Mouse (Mus musculus) MEL (cell line): ENCODE measurements around the gene Nudt21.
A peak's percentile ranks its signal among the peaks of the same experiment; 100 is the strongest.

ENCODE experiments used
- CHD1 ChIP-seq: IDR thresholded peaks from 2 replicates; pipeline ENCODE4 v1.6.1; 2012; ENCODE audit warnings: low read depth, mild to moderate bottlenecking, inconsistent platforms, low read length, improper control_type of control experiment
- CHD2 ChIP-seq: IDR thresholded peaks from 2 replicates; pipeline ENCODE4 v1.6.1; 2011; ENCODE audit warnings: low read length, improper control_type of control experiment
- CTCF ChIP-seq, 3 experiments: IDR thresholded peaks in 2 of 3; conservative IDR thresholded peaks in 1 of 3; 2 replicates each; pipeline ENCODE4 v1.5.1; 2011 to 2012; ENCODE audit warnings: low read length in 3 of 3, low read depth in 2 of 3, mild to moderate bottlenecking in 2 of 3, improper control_type of control experiment in 1 of 3, inconsistent platforms in 1 of 3, mixed read lengths in 1 of 3, moderate library complexity in 1 of 3; ENCODE audit not compliant: control insufficient read depth in 1 of 3, insufficient read depth in 1 of 3, poor library complexity in 1 of 3, severe bottlenecking in 1 of 3
- E2F4 ChIP-seq: IDR thresholded peaks from 2 replicates; pipeline ENCODE4 v1.6.1; 2011; ENCODE audit warnings: low read depth, low read length, improper control_type of control experiment, borderline replicate concordance
- EP300 ChIP-seq, 2 experiments: IDR thresholded peaks; 2 replicates each; pipeline ENCODE4 v1.6.1; 2011; ENCODE audit warnings: improper control_type of control experiment in 2 of 2, low read length in 2 of 2, low read depth in 1 of 2, mild to moderate bottlenecking in 1 of 2
- GATA1 ChIP-seq: IDR thresholded peaks from 2 replicates; pipeline ENCODE4 v1.6.1; 2011; ENCODE audit warnings: low read depth, low read length, improper control_type of control experiment
- MAFK ChIP-seq: IDR thresholded peaks from 2 replicates; pipeline ENCODE4 v1.6.1; 2011; ENCODE audit warnings: low read depth, mild to moderate bottlenecking, low read length, improper control_type of control experiment, borderline replicate concordance
- MAX ChIP-seq: IDR thresholded peaks from 2 replicates; pipeline ENCODE4 v1.6.1; 2011; ENCODE audit warnings: low read length, improper control_type of control experiment
- MXI1 ChIP-seq: IDR thresholded peaks from 2 replicates; pipeline ENCODE4 v1.6.1; 2011; ENCODE audit warnings: mild to moderate bottlenecking, low read depth, low read length, improper control_type of control experiment
- POLR2A ChIP-seq, 2 experiments: IDR thresholded peaks; 2 replicates each; pipeline ENCODE4 v1.6.1; 2011 to 2012; ENCODE audit warnings: low read length in 2 of 2, mild to moderate bottlenecking in 2 of 2, control low read depth in 1 of 2, improper control_type of control experiment in 1 of 2, low read depth in 1 of 2, moderate library complexity in 1 of 2; ENCODE audit not compliant: control insufficient read depth in 1 of 2, insufficient read depth in 1 of 2, poor library complexity in 1 of 2
- RCOR1 ChIP-seq: IDR thresholded peaks from 2 replicates; pipeline ENCODE4 v1.6.1; 2012; ENCODE audit warnings: low read depth, mild to moderate bottlenecking, inconsistent platforms, low read length, improper control_type of control experiment
- UBTF ChIP-seq: IDR thresholded peaks from 2 replicates; pipeline ENCODE4 v1.6.1; 2012; ENCODE audit warnings: low read depth, mild to moderate bottlenecking, inconsistent platforms, low read length, improper control_type of control experiment, moderate library complexity, borderline replicate concordance; ENCODE audit not compliant: insufficient read depth
- USF2 ChIP-seq, 2 experiments: IDR thresholded peaks; 2 replicates each; pipeline ENCODE4 v1.6.1; 2011 to 2012; ENCODE audit warnings: improper control_type of control experiment in 2 of 2, low read length in 2 of 2, borderline replicate concordance in 1 of 2, inconsistent platforms in 1 of 2, low read depth in 1 of 2, mild to moderate bottlenecking in 1 of 2; ENCODE audit not compliant: insufficient read depth in 1 of 2
- ZKSCAN1 ChIP-seq: IDR thresholded peaks from 2 replicates; pipeline ENCODE4 v1.6.1; 2012; ENCODE audit warnings: low read depth, mild to moderate bottlenecking, inconsistent platforms, low read length, improper control_type of control experiment, moderate library complexity

DNA sequence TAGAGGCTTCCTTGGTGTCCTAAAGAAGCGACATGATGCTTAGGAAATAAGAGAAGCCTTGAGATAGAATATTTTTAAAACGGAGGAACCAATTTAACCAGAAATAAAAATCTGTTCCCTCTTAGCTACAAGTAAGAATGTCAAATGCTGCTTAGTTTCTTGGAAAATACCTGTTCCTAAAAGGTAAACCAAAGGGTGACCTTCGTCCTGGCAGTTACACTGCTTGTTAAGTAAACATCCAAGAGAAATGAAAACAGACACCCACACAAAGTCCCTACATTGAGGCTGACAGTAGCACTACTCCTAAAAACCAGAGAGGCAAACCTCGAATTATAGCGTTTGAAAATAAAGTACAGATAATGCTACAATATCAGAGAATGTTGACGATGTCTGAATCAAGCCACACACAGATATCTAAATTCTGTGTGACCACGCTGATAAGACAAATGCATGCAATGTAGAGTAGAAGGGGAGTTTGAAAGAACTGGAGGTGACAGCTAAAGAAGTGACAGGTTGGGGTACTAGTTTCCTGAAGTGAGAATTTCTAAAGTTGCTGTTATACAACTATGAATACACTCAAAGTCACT is 23.7 kb downstream of the Nudt21 start:
- TF ChIP-seq CTCF (IDR thresholded peaks at IDR 0.05 in 2 of 3, conservative IDR thresholded peaks at IDR 0.05 in 1 of 3; ENCODE audit: control insufficient read depth in 1 of 3, insufficient read depth in 1 of 3, low read depth in 2 of 3, low read length in 3 of 3, poor library complexity in 1 of 3, severe bottlenecking in 1 of 3) (no peak), MAFK (0 out of 2 replicates have a peak, but pooled peaks have one; percentile 40), RCOR1 (peak; percentile 72), ZKSCAN1 (no peak), POLR2A (IDR thresholded peaks at IDR 0.05; ENCODE audit: control insufficient read depth in 1 of 2, insufficient read depth in 1 of 2, low read depth in 1 of 2, low read length in 2 of 2, poor library complexity in 1 of 2) (no peak), EP300 (IDR thresholded peaks at IDR 0.05; ENCODE audit: low read depth in 1 of 2, low read length in 2 of 2) (peak; percentile 67 to 69; a peak in 3 of 4 replicates), UBTF (no peak), CHD1 (no peak), GATA1 (peak; percentile 80), MXI1 (peak; percentile 97), USF2 (IDR thresholded peaks at IDR 0.05; ENCODE audit: borderline replicate concordance in 1 of 2, insufficient read depth in 1 of 2, low read depth in 1 of 2, low read length in 2 of 2) (no peak), E2F4 (no peak), CHD2 (no peak), MAX (no peak)
